Mouse (Mus musculus) kidney, adult 8-10 months (tissue): ENCODE measurements around the gene Gm49027.

Experiments used
- DNase-seq, 2 experiments: peaks; one replicate each; pipeline ENCODE4 v3.0.0; 2022

The Gm49027 gene

GRCm38 (mm10) chr5:123501973-123502372 lies 23.3 kb downstream of the Gm49027 start:
- DNase-seq = no peak

DNA sequence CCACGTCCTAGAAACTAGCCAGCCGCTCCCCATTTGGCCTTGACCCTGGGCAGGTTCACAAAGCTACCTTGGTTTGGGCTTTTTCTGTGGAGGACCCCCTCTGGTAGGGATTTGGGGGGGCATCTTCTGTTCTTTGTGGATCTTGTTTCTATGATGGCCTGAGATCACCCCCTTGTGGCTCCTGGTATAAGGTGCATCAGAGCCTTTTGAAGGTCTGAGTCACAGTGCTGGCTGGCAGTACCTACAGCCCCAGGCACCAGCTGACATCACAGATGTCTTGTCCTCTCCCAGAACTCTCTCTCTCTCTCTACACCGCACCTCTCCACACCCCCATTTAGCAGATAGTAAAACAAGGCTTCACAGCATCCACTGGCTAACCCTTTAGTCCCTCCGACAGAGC lies 25.6 kb downstream of the Gm49027 start:
- DNase-seq = peak in 1 of 2 experiments; percentile 13

- DNase-seq = no peak
Observed at GRCm38 (mm10) chr5:123489935-123490334, 35.4 kb downstream of the Gm49027 start.

GRCm38 (mm10) chr5:123489112-123489785 lies 36.0 kb downstream of the Gm49027 start, which contains the start of the genes Lrrc43 and Il31:
Gene Lrrc43, plus strand, starts transcription at chr5:123489305.
Gene Il31, minus strand, starts transcription at chr5:123489489.
- no peak for DNase-seq

GRCm38 (mm10) chr5:123487659-123488395 lies 37.5 kb downstream of the Gm49027 start:
- no peak for DNase-seq

DNA sequence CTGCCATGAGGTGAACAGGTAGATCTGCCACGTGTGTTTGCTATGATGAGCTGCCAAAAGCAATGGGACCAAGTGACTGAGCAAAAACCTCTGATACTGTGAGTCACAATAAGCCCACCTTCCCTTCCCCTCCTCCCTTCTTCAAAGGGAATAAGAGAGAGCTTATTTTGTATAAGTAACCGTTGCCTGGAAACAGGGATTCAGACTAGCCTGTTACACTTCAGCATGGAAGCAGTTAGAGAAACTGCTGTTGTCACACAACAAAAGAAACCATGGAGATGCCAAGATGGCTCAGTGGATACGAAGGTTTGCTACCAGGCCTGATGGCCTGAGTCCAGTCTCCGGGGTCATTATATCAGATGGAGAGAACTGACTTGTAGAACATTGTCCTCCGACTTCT lies 51.5 kb downstream of the Gm49027 start:
- no peak for DNase-seq

GRCm38 (mm10) chr5:123470784-123471400 lies 54.4 kb downstream of the Gm49027 start:
- no peak for DNase-seq

DNA sequence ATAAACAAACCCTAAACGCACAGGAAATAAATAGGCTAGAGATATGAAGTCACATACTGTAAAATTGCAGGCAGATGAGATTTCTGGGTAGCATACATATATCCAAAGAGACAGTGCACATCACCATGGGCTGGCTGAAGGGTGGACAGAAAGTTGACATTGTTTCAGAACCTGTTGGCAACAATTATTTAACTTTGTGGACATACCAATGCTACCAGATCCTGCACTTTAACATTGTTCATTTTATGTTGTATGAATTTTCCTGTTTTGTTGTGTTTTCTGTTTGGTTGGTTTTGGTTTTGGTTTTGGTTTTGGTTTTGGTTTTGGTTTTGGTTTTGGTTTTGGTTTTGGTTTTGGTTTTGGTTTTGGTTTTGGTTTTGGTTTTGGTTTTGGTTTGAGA lies 60.6 kb downstream of the Gm49027 start:
- DNase-seq = no peak
